Mouse (Mus musculus): Measurements from ENCODE around the gene C1s1.

GRCm38 (mm10) chr6:124586266-124586665, 44.1 kb upstream of the C1s1 start:
- TF ChIP-seq CTCF (IDR thresholded peaks at IDR 0.05; ENCODE audit: insufficient read depth, low read depth, low read length) (no peak), POLR2A (IDR thresholded peaks at IDR 0.05; ENCODE audit: insufficient read depth, low read depth, low read length) (no peak)

Data from olfactory bulb, adult 2 months (tissue).